In genomic region chr12:112875225-112876013, GRCm38 (mm10) we compare ENCODE assay signal across 8 mouse cellular contexts. TPM values are rescaled to one million over a fixed set of nuclear protein-coding genes. Genes with fewer than 3 reads are reported as not detected.
DNase-seq lines count a peak whose midpoint lies in the region; ATAC-seq and TF ChIP-seq lines count a peak whose summit lies in the region.

No protein-coding gene starts in this region.

- H3K36me3 ChIP-seq in forebrain, embryonic 14.5 days (ENCODE audit: control insufficient read depth, insufficient read depth, low read length): no peaks in the 10 kb centered on the region
- H3K36me3 ChIP-seq in liver, embryonic 16.5 days (ENCODE audit: control insufficient read depth, insufficient read depth): no peaks in the 10 kb centered on the region
- H3K36me3 ChIP-seq in neural tube, embryonic 13.5 days: no peaks in the 10 kb centered on the region
- no peaks in the 10 kb centered on the region for H3K36me3 ChIP-seq in stomach, postnatal 0 days (ENCODE audit: control insufficient read depth, insufficient read depth, low read length)

- no peaks in the 10 kb centered on the region for H3K9me3 ChIP-seq in forebrain, embryonic 14.5 days (replicated peaks; ENCODE audit: control insufficient read depth, low read length)
- H3K9me3 ChIP-seq in liver, embryonic 16.5 days (replicated peaks; ENCODE audit: control insufficient read depth, low read length): no peaks in the 10 kb centered on the region
- H3K9me3 ChIP-seq in neural tube, embryonic 13.5 days: no peaks in the 10 kb centered on the region
- H3K9me3 ChIP-seq in stomach, postnatal 0 days (ENCODE audit: control insufficient read depth, low read length): no peaks in the 10 kb centered on the region

- TF ChIP-seq EP300 in stomach, postnatal 0 days (optimal IDR thresholded peaks at IDR 0.05): no peak

- peaks cover 54% of the 10 kb centered on the region for H3K27me3 ChIP-seq in forebrain, embryonic 14.5 days (replicated peaks; ENCODE audit: control insufficient read depth, insufficient read depth, low read length)
- H3K27me3 ChIP-seq in liver, embryonic 16.5 days (ENCODE audit: control insufficient read depth, insufficient read depth, low read depth, low read length): peaks cover 59% of the 10 kb centered on the region
- peaks cover 84% of the 10 kb centered on the region for H3K27me3 ChIP-seq in neural tube, embryonic 13.5 days
- 0 out of 2 replicates have a peak, but pooled peaks cover 2% of the 10 kb centered on the region for H3K27me3 ChIP-seq in stomach, postnatal 0 days (ENCODE audit: control insufficient read depth, insufficient read depth, low read length)

- H3K9ac ChIP-seq in forebrain, embryonic 14.5 days (ENCODE audit: low read length): no peak overlapping the region
- no peak overlapping the region for H3K9ac ChIP-seq in liver, embryonic 16.5 days (ENCODE audit: low read depth, low read length)
- no peak overlapping the region for H3K9ac ChIP-seq in neural tube, embryonic 13.5 days
- H3K9ac ChIP-seq in stomach, postnatal 0 days (ENCODE audit: low read length): no peak overlapping the region

- intact Hi-C loops in heart, postnatal 25 days (cut with DNase I): loop anchor here (1.0 to 10.0 kb wide), 4 partner anchors 51 to 227 kb away; partner anchors contain the start of gene Tex22

- H3K4me2 ChIP-seq in forebrain, embryonic 14.5 days (ENCODE audit: low read length): no peak overlapping the region
- no peak overlapping the region for H3K4me2 ChIP-seq in liver, embryonic 16.5 days (ENCODE audit: low read depth, low read length)
- no peak overlapping the region for H3K4me2 ChIP-seq in neural tube, embryonic 13.5 days
- no peak overlapping the region for H3K4me2 ChIP-seq in stomach, postnatal 0 days (replicated peaks; ENCODE audit: low read depth)

- TF ChIP-seq CTCF in stomach, postnatal 0 days (IDR thresholded peaks at IDR 0.05; ENCODE audit: low read depth): peak; percentile 94

- H3K27ac ChIP-seq in forebrain, embryonic 14.5 days (ENCODE audit: low read depth, low read length): no peak overlapping the region
- H3K27ac ChIP-seq in liver, embryonic 16.5 days (ENCODE audit: low read length): no peak overlapping the region
- H3K27ac ChIP-seq in neural tube, embryonic 13.5 days (replicated peaks): no peak overlapping the region
- no peak overlapping the region for H3K27ac ChIP-seq in stomach, postnatal 0 days (replicated peaks)

- no peaks in the 10 kb centered on the region for H3K4me1 ChIP-seq in forebrain, embryonic 14.5 days (ENCODE audit: control insufficient read depth, insufficient read depth, low read length)
- peaks cover 15% of the 10 kb centered on the region for H3K4me1 ChIP-seq in liver, embryonic 16.5 days (ENCODE audit: control insufficient read depth, low read depth, low read length)
- H3K4me1 ChIP-seq in neural tube, embryonic 13.5 days (replicated peaks): peaks cover 33% of the 10 kb centered on the region
- peaks cover 6% of the 10 kb centered on the region for H3K4me1 ChIP-seq in stomach, postnatal 0 days (replicated peaks; ENCODE audit: control insufficient read depth, insufficient read depth)

- no peak overlapping the region for H3K4me3 ChIP-seq in forebrain, embryonic 14.5 days (ENCODE audit: low read depth, low read length)
- no peak overlapping the region for H3K4me3 ChIP-seq in liver, embryonic 16.5 days (ENCODE audit: low read depth, low read length)
- H3K4me3 ChIP-seq in neural tube, embryonic 13.5 days: no peak overlapping the region
- no peak overlapping the region for H3K4me3 ChIP-seq in stomach, postnatal 0 days (ENCODE audit: low read depth, low read length)

- 21% methylated on average over 16 of the region's 16 CpGs for WGBS in forebrain, embryonic 14.5 days
- WGBS in liver, embryonic 16.5 days (ENCODE audit: insufficient replicate concordance): 15% methylated on average over 16 of the region's 16 CpGs
- WGBS in neural tube, embryonic 13.5 days: 23% methylated on average over 16 of the region's 16 CpGs
- WGBS in stomach, postnatal 0 days: 22% methylated on average over 16 of the region's 16 CpGs

- ATAC-seq in cerebellum, adult (ENCODE audit: insufficient number of reproducible peaks, low FRiP score, low TSS enrichment): peak; percentile 64
- peak; percentile 75 for ATAC-seq in forebrain, embryonic 14.5 days
- ATAC-seq in liver, embryonic 16.5 days (ENCODE audit: low read depth): peak; percentile 25; the same call in 1 of the 2 replicates
- peak; percentile 38; the same call in 1 of the 2 replicates for ATAC-seq in neural tube, embryonic 13.5 days (ENCODE audit: low read depth)
- ATAC-seq in stomach, postnatal 0 days (ENCODE audit: low FRiP score, low TSS enrichment): peak; percentile 56; the same call in 1 of the 2 replicates

- peak; percentile 90 for DNase-seq in ES-CJ7 (ENCODE audit: low read depth, low spot score)
- DNase-seq in forebrain, embryonic 14.5 days (ENCODE audit: low spot score): peak; percentile 92
- DNase-seq in heart, postnatal 25 days (ENCODE audit: low spot score): peak; percentile 82
- DNase-seq in layer of hippocampus, adult 11-12 months (ENCODE audit: low spot score): peak; percentile 94
- DNase-seq in stomach, postnatal 0 days (ENCODE audit: low spot score): peak; percentile 84

RNA-seq across cellular contexts. Expression of gene Gpr132, which starts 7.4 kb away (rescaled TPM):
- polyA plus RNA-seq in forebrain, embryonic 14.5 days (2014; fragmentation: Nextera tagmentation; extraction: Ambion mirVana): not detected in 2 replicates
- total RNA-seq in heart, postnatal 25 days (2021): under 1 TPM in 1 of 2 experiments, not detected in 1; 0.23 TPM
- 0.38 and 0.40 TPM in 2 replicates for polyA plus RNA-seq in liver, embryonic 16.5 days (2015; fragmentation: Nextera tagmentation; extraction: Ambion mirVana)
- polyA plus RNA-seq in neural tube, embryonic 13.5 days (2015; fragmentation: Nextera tagmentation; extraction: Ambion mirVana): not detected in 2 replicates
- 0.10 and 0.11 TPM in 2 replicates for polyA plus RNA-seq in stomach, postnatal 0 days (2015; fragmentation: Nextera tagmentation; extraction: Ambion mirVana)

RNA-seq across cellular contexts. Expression of gene Cdca4, which starts 46.2 kb away (rescaled TPM):
- 101 and 112 TPM in 2 replicates for polyA plus RNA-seq in forebrain, embryonic 14.5 days (2014; fragmentation: Nextera tagmentation; extraction: Ambion mirVana)
- total RNA-seq in heart, postnatal 25 days (2021): 1 to 10 TPM; 6.4 to 7.6 TPM
- 48.9 and 61.7 TPM in 2 replicates for polyA plus RNA-seq in liver, embryonic 16.5 days (2015; fragmentation: Nextera tagmentation; extraction: Ambion mirVana)
- polyA plus RNA-seq in neural tube, embryonic 13.5 days (2015; fragmentation: Nextera tagmentation; extraction: Ambion mirVana): 46.9 and 56.1 TPM in 2 replicates
- 37.5 and 41.6 TPM in 2 replicates for polyA plus RNA-seq in stomach, postnatal 0 days (2015; fragmentation: Nextera tagmentation; extraction: Ambion mirVana)

RNA-seq across cellular contexts. Expression of gene Jag2, which starts 54.2 kb away (rescaled TPM):
- 5.3 and 7.5 TPM in 2 replicates for polyA plus RNA-seq in forebrain, embryonic 14.5 days (2014; fragmentation: Nextera tagmentation; extraction: Ambion mirVana)
- 10 to 100 TPM; 22.4 to 34.7 TPM for total RNA-seq in heart, postnatal 25 days (2021)
- polyA plus RNA-seq in liver, embryonic 16.5 days (2015; fragmentation: Nextera tagmentation; extraction: Ambion mirVana): 0.21 and 0.34 TPM in 2 replicates
- polyA plus RNA-seq in neural tube, embryonic 13.5 days (2015; fragmentation: Nextera tagmentation; extraction: Ambion mirVana): 8.6 and 9.6 TPM in 2 replicates
- polyA plus RNA-seq in stomach, postnatal 0 days (2015; fragmentation: Nextera tagmentation; extraction: Ambion mirVana): 3.2 and 4.5 TPM in 2 replicates

Comparison
In these comparisons a context has a peak if more than half of its experiments do, and no peak if none do; other contexts are left out.
1. ATAC-seq: peak in every context shown above with its lines; median percentile 75 in forebrain, embryonic 14.5 days; 64 in cerebellum, adult; 56 in stomach, postnatal 0 days; 38 in neural tube, embryonic 13.5 days; 25 in liver, embryonic 16.5 days.